Mouse (Mus musculus): ENCODE results near the gene Olfr839-ps1.

The Olfr839-ps1 gene

GRCm38 (mm10) chr9:19177212-19177611, at the start of gene Olfr839-ps1:
Olfr839-ps1 (minus strand) TSS chr9:19177312.
- no peak for DNase-seq (ENCODE audit: low spot score in 2 of 2)

DNA sequence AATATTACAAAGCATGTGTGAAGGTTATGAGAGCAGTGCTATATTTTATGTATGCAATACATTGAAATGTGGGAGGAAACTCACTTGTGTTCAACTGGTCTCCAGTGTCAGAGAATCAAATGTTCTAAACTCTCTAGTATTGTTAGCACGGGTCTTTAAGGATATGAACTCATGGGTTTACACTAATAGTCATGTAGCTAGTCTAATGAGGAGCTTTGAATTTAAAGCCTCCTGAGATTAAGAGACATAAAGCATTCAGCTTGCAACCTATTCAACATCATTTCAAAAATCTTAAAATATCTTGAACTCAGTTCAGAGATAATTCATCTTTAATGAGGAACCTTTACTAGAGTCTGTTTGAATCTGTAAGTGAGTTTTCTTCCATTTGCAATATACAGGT, 41.1 kb downstream of the Olfr839-ps1 start, which contains the start of gene Olfr837:
Olfr837 (plus strand) TSS at position 301 of the 400 bp plus-strand sequence.
- DNase-seq (ENCODE audit: low spot score in 2 of 2), result no peak

- no peak for DNase-seq (ENCODE audit: low spot score in 2 of 2)
These were observed 57.0 kb downstream of the Olfr839-ps1 start, which contains the start of gene Olfr836 for GRCm38 (mm10) chr9:19120082-19120481. Olfr836 (plus strand) TSS chr9:19120382.
